Mouse (Mus musculus) myocyte (in vitro differentiated cells): ENCODE measurements around the gene Pheta1.
"Not testable (repeated sequence)": the region's sequence is repeated elsewhere in the genome, so short reads cannot be mapped to it uniquely, and the experiment has no call there.

Source experiments
- CEBPB ChIP-seq: IDR thresholded peaks from 2 replicates; pipeline ENCODE4 v1.6.1; 2011; ENCODE audit warnings: mild to moderate bottlenecking, moderate library complexity; ENCODE audit not compliant: poor library complexity, insufficient read depth, severe bottlenecking
- E2F4 ChIP-seq: IDR thresholded peaks from one replicate; pipeline ENCODE4 v1.6.1; 2011; ENCODE audit warnings: mild to moderate bottlenecking, control low read depth, moderate library complexity; ENCODE audit not compliant: insufficient read depth
- MYOD1 ChIP-seq, 3 experiments: IDR thresholded peaks; one replicate each; pipeline ENCODE4 v1.6.1; 2011; ENCODE audit warnings: control low read depth in 2 of 3, low read depth in 2 of 3, mild to moderate bottlenecking in 2 of 3, moderate library complexity in 1 of 3; ENCODE audit not compliant: insufficient read length in 2 of 3, control insufficient read depth in 1 of 3
- POLR2A ChIP-seq: IDR thresholded peaks from one replicate; pipeline ENCODE4 v1.6.1; 2011; ENCODE audit warnings: low read depth, mild to moderate bottlenecking, control low read depth, moderate library complexity; ENCODE audit not compliant: insufficient read length
- POLR2AphosphoS2 ChIP-seq: IDR thresholded peaks from one replicate; pipeline ENCODE4 v1.6.1; 2011; ENCODE audit warnings: low read depth, control low read depth; ENCODE audit not compliant: insufficient read length
- TCF12 ChIP-seq: IDR thresholded peaks from one replicate; pipeline ENCODE4 v1.6.1; 2011; ENCODE audit warnings: mild to moderate bottlenecking, control low read depth; ENCODE audit not compliant: poor library complexity, insufficient read depth, severe bottlenecking
- USF1 ChIP-seq: IDR thresholded peaks from one replicate; pipeline ENCODE4 v1.6.1; 2011; ENCODE audit warnings: low read depth, mild to moderate bottlenecking, control low read depth, moderate library complexity

DNA sequence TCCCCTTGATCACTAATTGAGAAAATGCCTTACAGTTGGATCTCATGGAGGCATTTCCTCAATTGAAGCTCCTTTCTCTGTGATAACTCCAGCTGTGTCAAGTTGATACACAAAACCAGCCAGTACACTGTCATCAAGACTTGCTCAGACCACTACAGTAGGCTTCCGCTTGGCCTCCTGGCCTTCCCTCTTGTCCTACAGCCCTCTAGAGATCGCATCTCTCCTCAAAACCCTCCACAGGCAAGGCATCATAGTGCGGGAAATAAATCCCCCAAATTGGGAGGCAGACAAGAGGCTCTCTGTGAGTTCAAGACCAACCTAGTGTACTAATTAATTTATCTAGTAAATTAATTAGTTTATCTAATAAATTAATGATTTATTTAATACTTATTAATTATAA lies 1.5 kb upstream of the Pheta1 start:
- TF ChIP-seq POLR2A; CEBPB; USF1; E2F4; POLR2AphosphoS2; MYOD1 (IDR thresholded peaks at IDR 0.05; ENCODE audit: control insufficient read depth in 1 of 3, insufficient read length in 2 of 3, low read depth in 2 of 3); TCF12: not testable (repeated sequence)
